Mouse (Mus musculus): ENCODE measurements around the gene Gm20388. TPM values are rescaled to one million over a fixed set of nuclear protein-coding genes. Genes with fewer than 3 reads are reported as not detected.

Gm20388 gene
- polyA plus RNA-seq, 1 experiment from 2014 or later: 7.4 TPM

DNA sequence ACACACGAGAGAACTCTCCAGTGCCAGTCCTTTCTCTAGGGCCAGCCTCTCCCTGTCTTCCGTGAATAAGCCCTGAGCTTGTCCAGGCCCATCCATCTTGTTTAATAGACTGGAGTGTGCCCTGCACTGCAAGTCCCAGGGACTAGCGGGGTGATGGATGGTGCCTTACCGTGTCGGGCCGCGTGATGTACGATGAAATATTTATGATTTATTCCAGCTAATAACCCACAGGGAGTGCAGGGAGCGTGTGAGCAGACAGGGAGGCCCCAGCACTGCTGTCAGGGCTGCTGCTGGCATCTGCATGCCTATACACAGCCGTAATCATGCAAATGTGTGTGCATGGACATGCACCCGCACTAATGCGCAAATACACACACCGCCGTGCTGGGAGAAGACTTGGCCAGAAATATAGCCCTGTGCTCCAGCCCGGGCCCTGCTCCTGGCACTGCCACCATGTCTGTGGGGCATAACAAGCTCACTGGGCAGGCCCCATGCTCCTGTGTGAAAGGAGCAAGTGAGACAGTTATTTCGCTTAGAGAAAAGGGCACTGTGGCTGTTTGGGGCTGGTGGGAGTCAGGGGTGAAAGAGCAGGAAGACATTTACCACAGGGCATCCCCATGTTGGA is 2901.3 kb downstream of the Gm20388 start:
- ATAC-seq (ENCODE audit: insufficient read depth, low FRiP score): peak; percentile 19; the same call in 1 of the 2 replicates
- Histone ChIP-seq H3K27me3 (ENCODE audit: control insufficient read depth, insufficient read depth, low read length) (no peaks in the 10 kb centered on the region), H3K4me1 (ENCODE audit: control insufficient read depth, insufficient read depth, low read length) (no peaks in the 10 kb centered on the region), H3K27ac (ENCODE audit: low read length) (no peak overlapping the region), H3K4me2 (ENCODE audit: low read depth, low read length) (no peak overlapping the region), H3K9me3 (replicated peaks; ENCODE audit: control insufficient read depth, low read length) (no peaks in the 10 kb centered on the region), H3K4me3 (replicated peaks; ENCODE audit: low read length) (no peak overlapping the region), H3K9ac (ENCODE audit: low read length) (no peak overlapping the region), H3K36me3 (ENCODE audit: control insufficient read depth, insufficient read depth, low read length) (no peaks in the 10 kb centered on the region)
- WGBS: 69% methylated on average over 16 of the region's 16 CpGs

DNA sequence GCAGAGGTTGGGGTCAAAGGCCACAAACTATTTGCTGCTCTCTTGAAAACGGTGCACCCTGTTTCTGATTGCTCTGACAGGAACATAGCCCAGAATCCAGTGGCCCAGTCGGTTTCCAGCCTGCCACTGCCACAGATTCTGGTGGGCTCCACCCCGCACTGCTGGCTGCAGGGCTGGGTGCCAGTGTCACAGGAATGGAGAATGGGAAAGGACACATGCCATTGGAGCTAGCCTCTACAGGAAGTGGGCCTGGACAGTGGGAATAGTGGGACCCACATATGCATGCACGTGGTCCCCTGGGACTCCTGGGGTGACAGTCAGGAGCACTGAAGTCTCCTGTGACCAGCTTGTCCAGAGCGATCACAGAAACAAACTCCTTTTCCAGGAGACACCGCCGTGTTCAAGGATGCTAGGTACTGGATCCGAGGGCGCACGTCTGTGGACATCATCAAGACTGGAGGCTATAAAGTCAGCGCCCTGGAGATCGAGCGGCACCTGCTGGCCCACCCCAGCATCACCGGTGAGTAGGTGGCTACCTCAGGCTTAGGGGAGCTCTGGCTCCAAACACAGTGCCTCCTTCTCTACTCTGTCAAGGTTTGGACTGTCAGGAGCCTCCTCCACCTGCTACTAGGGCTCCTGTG is 2902.1 kb downstream of the Gm20388 start:
- H3K9ac ChIP-seq (ENCODE audit: low read length): no peak overlapping the region
- no peaks in the 10 kb centered on the region for H3K27me3 ChIP-seq (ENCODE audit: control insufficient read depth, insufficient read depth, low read length)
- no peak for ATAC-seq (ENCODE audit: insufficient read depth, low FRiP score)
- 76% methylated on average over 14 of the region's 14 CpGs for WGBS
- H3K9me3 ChIP-seq (replicated peaks; ENCODE audit: control insufficient read depth, low read length): no peaks in the 10 kb centered on the region
- H3K4me1 ChIP-seq (ENCODE audit: control insufficient read depth, insufficient read depth, low read length): no peaks in the 10 kb centered on the region
- no peak overlapping the region for H3K4me3 ChIP-seq (replicated peaks; ENCODE audit: low read length)
- H3K27ac ChIP-seq (ENCODE audit: low read length): no peak overlapping the region
- H3K4me2 ChIP-seq (ENCODE audit: low read depth, low read length): no peak overlapping the region
- H3K36me3 ChIP-seq (ENCODE audit: control insufficient read depth, insufficient read depth, low read length): no peaks in the 10 kb centered on the region

DNA sequence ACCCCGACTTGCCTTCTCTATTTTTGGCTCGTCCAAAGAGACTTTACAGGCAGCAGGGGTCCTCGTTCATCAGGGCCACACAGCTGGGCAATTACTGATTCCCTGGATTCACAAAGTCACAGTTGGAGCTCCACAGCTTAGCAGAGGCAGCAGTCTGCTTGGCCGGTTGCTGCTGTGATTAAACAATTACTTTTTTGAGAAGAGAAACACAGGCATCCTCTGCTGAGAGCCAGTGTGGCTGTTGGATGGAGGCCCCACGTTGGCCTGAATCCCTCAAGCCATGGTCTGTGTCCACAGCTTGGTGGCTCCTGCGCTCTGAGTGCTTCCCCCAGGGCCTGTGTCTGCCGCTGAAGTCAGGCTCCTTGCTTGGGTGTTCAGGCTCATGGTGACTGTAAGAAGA is 2904.0 kb downstream of the Gm20388 start:
- 49% methylated on average over 7 of the region's 7 CpGs for WGBS

DNA sequence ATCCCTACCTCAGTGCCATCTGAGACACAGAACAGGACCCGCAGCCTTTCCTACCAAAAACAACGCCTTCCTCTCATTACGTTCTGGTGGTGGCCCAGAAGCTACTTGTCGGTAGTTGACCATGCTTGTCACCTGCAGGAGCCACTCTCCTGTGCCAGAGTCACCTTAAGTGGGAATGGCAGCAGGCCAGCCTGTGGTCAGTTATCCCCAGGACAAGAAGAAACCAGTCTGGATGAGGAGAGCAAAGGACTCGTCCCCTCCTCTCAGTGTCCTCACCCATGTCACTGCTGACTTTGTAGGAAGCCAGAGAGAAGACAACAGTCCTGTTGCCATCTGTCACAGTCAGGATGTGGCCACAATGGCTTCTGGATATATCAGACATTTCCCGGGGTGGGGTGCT is 2906.3 kb downstream of the Gm20388 start:
- no peak overlapping the region for H3K4me2 ChIP-seq (ENCODE audit: low read depth, low read length)
- no peak overlapping the region for H3K4me3 ChIP-seq (replicated peaks; ENCODE audit: low read length)
- H3K36me3 ChIP-seq (ENCODE audit: control insufficient read depth, insufficient read depth, low read length): no peaks in the 10 kb centered on the region
- H3K4me1 ChIP-seq (ENCODE audit: control insufficient read depth, insufficient read depth, low read length): no peaks in the 10 kb centered on the region
- no peak for ATAC-seq (ENCODE audit: insufficient read depth, low FRiP score)
- H3K27me3 ChIP-seq (ENCODE audit: control insufficient read depth, insufficient read depth, low read length): no peaks in the 10 kb centered on the region
- H3K27ac ChIP-seq (ENCODE audit: low read length): no peak overlapping the region
- no peak overlapping the region for H3K9ac ChIP-seq (ENCODE audit: low read length)
- whole genome bisulfite sequencing: 92% methylated on average over 6 of the region's 6 CpGs
- no peaks in the 10 kb centered on the region for H3K9me3 ChIP-seq (replicated peaks; ENCODE audit: control insufficient read depth, low read length)

More for the DNA sequence above, 2904.0 kb downstream of the Gm20388 start:
- H3K27me3 ChIP-seq (ENCODE audit: control insufficient read depth, insufficient read depth, low read length): no peaks in the 10 kb centered on the region
- H3K4me1 ChIP-seq (ENCODE audit: control insufficient read depth, insufficient read depth, low read length): no peaks in the 10 kb centered on the region
- H3K9me3 ChIP-seq (replicated peaks; ENCODE audit: control insufficient read depth, low read length): no peaks in the 10 kb centered on the region
- H3K27ac ChIP-seq (ENCODE audit: low read length): no peak overlapping the region
- ATAC-seq (ENCODE audit: insufficient read depth, low FRiP score): no peak
- no peak overlapping the region for H3K9ac ChIP-seq (ENCODE audit: low read length)
- no peaks in the 10 kb centered on the region for H3K36me3 ChIP-seq (ENCODE audit: control insufficient read depth, insufficient read depth, low read length)
- H3K4me2 ChIP-seq (ENCODE audit: low read depth, low read length): no peak overlapping the region
- H3K4me3 ChIP-seq (replicated peaks; ENCODE audit: low read length): no peak overlapping the region

DNA sequence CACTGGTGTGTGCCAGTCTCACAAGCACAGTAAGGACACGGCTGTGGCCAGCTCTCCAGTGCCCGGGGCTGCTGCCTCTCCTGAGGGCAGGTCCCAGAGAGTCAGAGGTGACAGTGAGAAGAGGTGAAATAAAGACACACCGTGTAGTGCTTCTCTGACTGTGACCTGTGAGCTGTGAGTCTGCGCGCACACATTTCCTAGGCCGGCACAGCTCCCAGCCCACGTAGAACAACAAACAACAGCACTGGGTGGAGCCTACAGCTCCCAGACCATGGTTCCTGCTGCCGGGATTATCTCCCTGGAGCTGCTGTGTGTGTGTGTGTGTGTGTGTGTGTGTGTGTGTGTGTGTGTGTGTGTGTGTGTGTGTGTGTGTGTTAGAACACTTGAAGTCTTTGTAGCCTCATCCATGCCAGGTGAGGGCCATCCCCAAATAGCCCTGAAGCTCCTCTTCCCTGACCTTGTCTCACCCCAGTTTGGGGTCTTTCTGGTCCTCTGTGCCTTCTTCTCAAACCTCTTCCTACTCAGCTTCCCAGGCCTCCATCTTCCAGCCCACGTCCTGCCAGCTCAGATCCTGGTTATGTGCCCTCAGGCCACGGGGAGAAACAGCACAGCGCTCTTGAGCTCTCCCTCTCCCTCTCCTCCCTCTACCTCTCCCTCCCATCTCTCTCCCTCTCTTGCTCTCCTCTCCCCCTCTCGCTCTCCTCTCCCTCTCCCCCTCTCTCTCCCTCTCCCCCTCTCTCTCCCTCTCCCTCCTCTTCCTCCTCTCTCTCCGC is 2907.3 kb downstream of the Gm20388 start:
- 45% methylated on average over 13 of the region's 13 CpGs for WGBS
- ATAC-seq (ENCODE audit: insufficient read depth, low FRiP score): no peak
- Histone ChIP-seq H3K9ac (ENCODE audit: low read length) (no peak overlapping the region), H3K27me3 (ENCODE audit: control insufficient read depth, insufficient read depth, low read length) (no peaks in the 10 kb centered on the region), H3K27ac (ENCODE audit: low read length) (no peak overlapping the region), H3K9me3 (replicated peaks; ENCODE audit: control insufficient read depth, low read length) (no peaks in the 10 kb centered on the region), H3K4me1 (ENCODE audit: control insufficient read depth, insufficient read depth, low read length) (no peaks in the 10 kb centered on the region), H3K4me2 (ENCODE audit: low read depth, low read length) (no peak overlapping the region), H3K36me3 (ENCODE audit: control insufficient read depth, insufficient read depth, low read length) (no peaks in the 10 kb centered on the region), H3K4me3 (replicated peaks; ENCODE audit: low read length) (no peak overlapping the region)

DNA sequence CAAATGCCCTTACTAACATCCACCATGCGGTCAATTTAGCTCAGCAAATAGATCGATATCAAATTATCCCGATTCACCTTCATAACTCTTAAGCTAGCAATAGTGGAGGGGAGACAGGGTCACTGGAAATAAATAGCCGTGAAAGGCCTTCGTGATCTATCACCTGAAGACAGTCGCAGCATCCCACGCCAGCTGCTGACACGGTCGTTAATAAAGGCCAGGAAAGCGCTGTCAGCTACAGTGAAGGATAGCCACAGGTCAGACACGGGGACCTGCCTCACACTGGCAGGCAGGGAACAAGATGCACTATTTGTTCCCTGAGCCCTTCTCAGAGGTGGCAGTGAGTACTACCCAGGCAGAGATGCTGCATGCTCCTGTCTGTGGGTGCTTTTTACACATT is 2909.1 kb downstream of the Gm20388 start:
- WGBS: 32% methylated on average over 11 of the region's 11 CpGs
- ATAC-seq (ENCODE audit: insufficient read depth, low FRiP score): no peak
- H3K4me1 ChIP-seq (ENCODE audit: control insufficient read depth, insufficient read depth, low read length): no peaks in the 10 kb centered on the region
- no peaks in the 10 kb centered on the region for H3K9me3 ChIP-seq (replicated peaks; ENCODE audit: control insufficient read depth, low read length)
- H3K4me3 ChIP-seq (replicated peaks; ENCODE audit: low read length): no peak overlapping the region
- no peaks in the 10 kb centered on the region for H3K27me3 ChIP-seq (ENCODE audit: control insufficient read depth, insufficient read depth, low read length)
- no peak overlapping the region for H3K4me2 ChIP-seq (ENCODE audit: low read depth, low read length)
- H3K27ac ChIP-seq (ENCODE audit: low read length): no peak overlapping the region
- H3K36me3 ChIP-seq (ENCODE audit: control insufficient read depth, insufficient read depth, low read length): no peaks in the 10 kb centered on the region
- H3K9ac ChIP-seq (ENCODE audit: low read length): no peak overlapping the region

DNA sequence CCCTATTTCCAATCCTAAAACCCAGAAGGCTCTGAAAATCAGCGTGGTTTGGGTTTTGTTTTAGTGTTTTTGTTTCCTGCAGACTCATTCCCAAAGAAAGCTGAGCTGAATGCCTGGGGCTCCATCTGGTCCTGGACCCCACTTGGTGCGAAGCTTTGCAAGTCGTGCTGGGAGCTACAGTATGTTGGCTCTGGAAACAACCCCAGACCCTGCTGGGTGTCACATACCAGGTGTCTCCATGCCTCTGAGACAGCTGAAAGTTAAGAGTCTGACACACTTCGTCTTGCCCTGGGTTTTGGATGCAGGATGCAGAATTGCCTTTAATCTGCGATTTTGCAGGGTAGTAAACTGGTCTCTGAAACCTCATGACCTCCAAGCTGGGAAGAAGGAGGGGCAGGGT is 2913.9 kb downstream of the Gm20388 start:
- H3K27me3 ChIP-seq (ENCODE audit: control insufficient read depth, insufficient read depth, low read length): no peaks in the 10 kb centered on the region
- no peak overlapping the region for H3K4me3 ChIP-seq (replicated peaks; ENCODE audit: low read length)
- no peaks in the 10 kb centered on the region for H3K9me3 ChIP-seq (replicated peaks; ENCODE audit: control insufficient read depth, low read length)
- H3K4me1 ChIP-seq (ENCODE audit: control insufficient read depth, insufficient read depth, low read length): no peaks in the 10 kb centered on the region
- H3K36me3 ChIP-seq (ENCODE audit: control insufficient read depth, insufficient read depth, low read length): no peaks in the 10 kb centered on the region
- H3K4me2 ChIP-seq (ENCODE audit: low read depth, low read length): no peak overlapping the region
- H3K9ac ChIP-seq (ENCODE audit: low read length): no peak overlapping the region
- 56% methylated on average over 5 of the region's 5 CpGs for WGBS
- ATAC-seq (ENCODE audit: insufficient read depth, low FRiP score): no peak
- H3K27ac ChIP-seq (ENCODE audit: low read length): no peak overlapping the region

DNA sequence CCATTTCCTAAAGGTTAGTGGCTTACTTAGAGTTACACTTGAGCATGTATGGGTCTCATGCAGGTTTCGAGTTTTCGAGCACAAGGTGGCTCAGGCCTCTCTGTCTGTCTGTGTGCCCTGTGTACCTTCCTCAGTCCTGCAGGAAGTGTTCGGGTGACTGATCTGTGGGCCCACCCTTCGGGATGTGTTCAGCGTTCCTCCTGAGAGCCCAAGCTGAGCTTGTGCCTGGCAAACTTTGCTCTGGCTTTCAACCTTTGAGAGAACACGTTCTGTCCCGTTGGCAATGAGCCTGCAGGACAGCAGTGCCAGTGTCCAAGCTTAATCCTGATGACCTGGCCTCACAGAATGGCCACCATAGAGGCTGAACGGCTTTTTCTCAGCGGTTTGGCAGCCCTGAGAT is 2914.3 kb downstream of the Gm20388 start:
- Histone ChIP-seq H3K4me1 (ENCODE audit: control insufficient read depth, insufficient read depth, low read length) (no peaks in the 10 kb centered on the region), H3K9me3 (replicated peaks; ENCODE audit: control insufficient read depth, low read length) (no peaks in the 10 kb centered on the region), H3K4me3 (replicated peaks; ENCODE audit: low read length) (no peak overlapping the region), H3K9ac (ENCODE audit: low read length) (no peak overlapping the region), H3K4me2 (ENCODE audit: low read depth, low read length) (no peak overlapping the region), H3K27ac (ENCODE audit: low read length) (no peak overlapping the region), H3K36me3 (ENCODE audit: control insufficient read depth, insufficient read depth, low read length) (no peaks in the 10 kb centered on the region), H3K27me3 (ENCODE audit: control insufficient read depth, insufficient read depth, low read length) (no peaks in the 10 kb centered on the region)
- 77% methylated on average over 9 of the region's 9 CpGs for WGBS
- ATAC-seq (ENCODE audit: insufficient read depth, low FRiP score): no peak

DNA sequence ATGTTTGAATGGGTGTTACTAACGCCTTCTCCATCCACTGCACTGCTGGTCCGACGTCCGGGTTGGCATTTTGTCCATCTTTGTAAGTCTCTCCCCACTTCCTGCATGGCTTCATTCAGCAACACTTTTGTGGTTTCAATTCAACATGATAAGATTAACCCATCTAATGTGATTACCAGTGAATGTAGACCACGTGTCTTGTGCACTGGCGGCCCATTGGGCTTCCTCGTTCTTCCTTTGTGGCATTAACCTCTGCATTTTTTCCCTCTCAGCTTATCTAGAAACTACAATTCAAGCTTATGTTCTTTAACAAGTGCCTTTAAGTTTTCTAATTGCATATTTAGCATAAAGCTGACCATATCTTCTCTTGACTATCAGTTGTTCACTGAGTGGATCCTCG is 2914.8 kb downstream of the Gm20388 start:
- Histone ChIP-seq H3K36me3 (ENCODE audit: control insufficient read depth, insufficient read depth, low read length) (no peaks in the 10 kb centered on the region), H3K9me3 (replicated peaks; ENCODE audit: control insufficient read depth, low read length) (no peaks in the 10 kb centered on the region), H3K4me1 (ENCODE audit: control insufficient read depth, insufficient read depth, low read length) (no peaks in the 10 kb centered on the region), H3K27me3 (ENCODE audit: control insufficient read depth, insufficient read depth, low read length) (no peaks in the 10 kb centered on the region), H3K4me2 (ENCODE audit: low read depth, low read length) (no peak overlapping the region), H3K9ac (ENCODE audit: low read length) (no peak overlapping the region), H3K4me3 (replicated peaks; ENCODE audit: low read length) (no peak overlapping the region), H3K27ac (ENCODE audit: low read length) (no peak overlapping the region)
- ATAC-seq (ENCODE audit: insufficient read depth, low FRiP score): no peak
- 76% methylated on average over 8 of the region's 8 CpGs for WGBS
